Mouse (Mus musculus) CH12.LX (cell line): Measurements from ENCODE around the gene Teddm2.

Experiments used
- CTCF ChIP-seq, 2 experiments: IDR thresholded peaks in 1 of 2; conservative IDR thresholded peaks in 1 of 2; 2 replicates each; pipeline ENCODE4 v1.5.1; 2011 to 2012; ENCODE audit warnings: low read depth in 2 of 2, low read length in 2 of 2, improper control_type of control experiment in 1 of 2, inconsistent platforms in 1 of 2, mild to moderate bottlenecking in 1 of 2, moderate library complexity in 1 of 2
- E2F4 ChIP-seq: IDR thresholded peaks from 2 replicates; pipeline ENCODE4 v1.6.1; 2011; ENCODE audit warnings: low read depth, low read length, improper control_type of control experiment; ENCODE audit not compliant: insufficient replicate concordance
- EP300 ChIP-seq: IDR thresholded peaks from 2 replicates; pipeline ENCODE4 v1.6.1; 2011; ENCODE audit warnings: low read length, improper control_type of control experiment
- GABPA ChIP-seq: IDR thresholded peaks from 2 replicates; pipeline ENCODE4 v1.6.1; 2012; ENCODE audit warnings: low read depth, low read length, improper control_type of control experiment, inconsistent platforms; ENCODE audit not compliant: insufficient replicate concordance
- HCFC1 ChIP-seq: IDR thresholded peaks from 2 replicates; pipeline ENCODE4 v1.6.1; 2012; ENCODE audit warnings: low read depth, mild to moderate bottlenecking, inconsistent platforms, low read length, improper control_type of control experiment
- KAT2A ChIP-seq: IDR thresholded peaks from 2 replicates; pipeline ENCODE4 v1.6.1; 2012; ENCODE audit warnings: low read length, improper control_type of control experiment, inconsistent platforms; ENCODE audit not compliant: insufficient replicate concordance
- MAX ChIP-seq: IDR thresholded peaks from 2 replicates; pipeline ENCODE4 v1.6.1; 2011; ENCODE audit warnings: low read length, improper control_type of control experiment
- NELFE ChIP-seq: IDR thresholded peaks from 2 replicates; pipeline ENCODE4 v1.6.1; 2011; ENCODE audit warnings: low read depth, low read length, improper control_type of control experiment
- POLR2A ChIP-seq: IDR thresholded peaks from 2 replicates; pipeline ENCODE4 v1.6.1; 2011; ENCODE audit warnings: low read depth, mild to moderate bottlenecking, improper control_type of control experiment, low read length
- USF2 ChIP-seq: conservative IDR thresholded peaks from 2 replicates; pipeline ENCODE4 v1.6.1; 2011; ENCODE audit warnings: low read depth, low read length, improper control_type of control experiment

DNA sequence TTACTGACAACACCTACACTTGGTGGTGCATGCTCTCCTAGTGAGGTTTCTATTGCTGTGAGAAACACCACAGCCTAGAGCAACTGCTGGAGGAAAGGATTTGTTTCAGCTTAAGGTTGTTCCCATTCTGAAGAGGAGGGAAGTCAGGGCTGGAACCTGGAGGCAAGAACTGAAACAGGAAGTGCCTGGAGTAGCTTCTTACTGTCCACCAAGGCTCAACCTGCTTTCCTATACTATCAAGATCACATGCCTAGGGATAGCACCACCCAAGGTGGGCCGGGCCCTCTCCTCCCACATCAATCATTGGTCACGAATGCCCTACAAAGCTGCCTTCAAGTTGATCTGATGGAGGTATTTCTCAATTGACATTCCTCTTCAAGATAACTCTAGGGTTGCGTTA lies 21.6 kb upstream of the Teddm2 start:
- TF ChIP-seq CTCF (conservative IDR thresholded peaks at IDR 0.05 in 1 of 2, IDR thresholded peaks at IDR 0.05 in 1 of 2; ENCODE audit: low read depth in 2 of 2, low read length in 2 of 2) (no peak), POLR2A (no peak), MAX (no peak), USF2 (no peak), KAT2A (no peak), HCFC1 (no peak), NELFE (no peak), EP300 (no peak), E2F4 (no peak), GABPA (no peak)
